14 mouse cellular contexts compared by ENCODE assay signal in the genomic region with DNA sequence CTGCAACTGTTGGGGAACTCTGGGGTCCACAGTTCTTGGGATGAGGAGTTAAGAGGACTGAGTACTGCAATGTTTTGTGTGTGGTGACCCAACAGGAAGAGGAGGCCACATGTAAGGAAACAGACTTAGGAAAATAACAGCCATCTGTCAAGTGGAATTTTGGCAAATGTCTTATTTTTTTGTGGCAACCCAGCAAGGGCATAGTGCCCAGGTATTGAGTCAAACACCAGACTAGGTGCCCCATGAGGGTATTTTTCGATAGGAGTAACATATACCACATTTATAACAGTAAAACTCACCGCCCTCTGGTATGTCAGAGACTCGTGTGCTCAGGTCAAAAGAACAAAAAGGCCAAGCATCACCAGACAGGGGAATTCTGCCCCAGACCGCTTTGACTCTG.
DNase-seq lines count a peak whose midpoint lies in the region.
"Had no signal": no experiment of that assay in that cellular context is flagged by ENCODE, and none has a peak within 500 bp of the region (broad histone marks: within the 10 kb centered on the region; RNA-seq: fewer than 3 reads in every experiment).

No protein-coding gene starts in this region.

- peak; percentile 37 for DNase-seq in cerebellum, adult 11 months
- DNase-seq in cerebellum, postnatal 4 days (ENCODE audit: low spot score in 2 of 2) = no peak
- peak; percentile 44 for DNase-seq in 416B (ENCODE audit: low read depth)
- DNase-seq in cerebellum, adult 9-10 months = peak; percentile 79
- peak; percentile 44 for DNase-seq in fibroblast of lung, adult 2 months (ENCODE audit: low read depth)
- no peak for DNase-seq in left cerebral cortex, postnatal 25 days (ENCODE audit: low spot score in 2 of 2)
- DNase-seq in spleen, postnatal 4 days (ENCODE audit: low spot score in 2 of 2) = no peak
- DNase-seq: adrenal gland, adult 2 months; heart, adult 2 months; heart, postnatal 14 days; kidney, postnatal 4 days; left cerebral cortex, postnatal 4 days; right cerebral cortex, postnatal 4 days; thymus, postnatal 25 days had no signal

- intact Hi-C loops in left cerebral cortex, postnatal 25 days (cut with DNase I) = no loop called here

Comparison
In these comparisons a context has a peak if more than half of its experiments do, and no peak if none do; other contexts are left out.
1. DNase-seq: peak in cerebellum, adult 11 months (single experiment), 416B (single experiment), cerebellum, adult 9-10 months (single experiment) and fibroblast of lung, adult 2 months (single experiment); none in cerebellum, postnatal 4 days (0 of 2), left cerebral cortex, postnatal 25 days (0 of 2) and spleen, postnatal 4 days (0 of 2).